Mouse (Mus musculus): ENCODE data around the gene Cyth1. TPM values are rescaled to one million over a fixed set of nuclear protein-coding genes. Genes with fewer than 3 reads are reported as not detected.
A peak's percentile ranks its signal among the peaks of the same experiment; 100 is the strongest.

Gene Cyth1
- total RNA-seq, 2 experiments from 2014 or later: 51.2 to 59.7 TPM

GRCm38 (mm10) chr11:118130534-118130933, 117.9 kb downstream of the Cyth1 start, which contains the start of gene Dnah17:
Gene Dnah17 (minus strand): TSS chr11:118130634.
- intact Hi-C loops (cut with DNase I): no loop called here

GRCm38 (mm10) chr11:118129812-118130211, 118.6 kb downstream of the Cyth1 start:
- intact Hi-C loops (cut with DNase I): no loop called here
- no peak for DNase-seq

More at GRCm38 (mm10) chr11:118130534-118130933, 117.9 kb downstream of the Cyth1 start, which contains the start of gene Dnah17:
- DNase-seq: no peak

GRCm38 (mm10) chr11:118121592-118121991, 126.8 kb downstream of the Cyth1 start:
- no peak for DNase-seq
- intact Hi-C loops (cut with DNase I): no loop called here

- intact Hi-C loops (cut with DNase I): no loop called here
- no peak for DNase-seq
Observed at GRCm38 (mm10) chr11:118118777-118119176, 129.6 kb downstream of the Cyth1 start.

- DNase-seq: no peak
- intact Hi-C loops (cut with DNase I): no loop called here
Observed at GRCm38 (mm10) chr11:118114581-118115110, 133.7 kb downstream of the Cyth1 start.

- DNase-seq: no peak
- intact Hi-C loops (cut with DNase I): no loop called here
Observed at GRCm38 (mm10) chr11:118113516-118114205, 134.7 kb downstream of the Cyth1 start.

- intact Hi-C loops (cut with DNase I): loop anchor here (1.0 to 5.0 kb wide), 2 partner anchors 132 to 233 kb away; partner anchors contain the start of gene Socs3
- DNase-seq: peak; percentile 82 to 91
Observed at GRCm38 (mm10) chr11:118104001-118104400, 144.4 kb downstream of the Cyth1 start.

- intact Hi-C loops (cut with DNase I): loop anchor here (2.0 to 5.0 kb wide), 2 partner anchors 117 to 131 kb away; partner anchors contain the start of gene Socs3
- no peak for DNase-seq
Observed at GRCm38 (mm10) chr11:118103383-118103782, 145.0 kb downstream of the Cyth1 start.

GRCm38 (mm10) chr11:118102838-118103237, 145.6 kb downstream of the Cyth1 start:
- DNase-seq: peak; percentile 89 to 96

GRCm38 (mm10) chr11:118101133-118101532, 147.3 kb downstream of the Cyth1 start:
- DNase-seq: no peak
- intact Hi-C loops (cut with DNase I): loop anchor here (5.0 kb wide), 1 partner anchor 129 kb away; the partner anchor contains the start of gene Socs3

More at GRCm38 (mm10) chr11:118102838-118103237, 145.6 kb downstream of the Cyth1 start:
- intact Hi-C loops (cut with DNase I): loop anchor here (1.0 to 5.0 kb wide), 3 partner anchors 18 to 131 kb away; partner anchors contain the start of gene Socs3

GRCm38 (mm10) chr11:118096736-118097135, 151.7 kb downstream of the Cyth1 start:
- DNase-seq: no peak
- intact Hi-C loops (cut with DNase I): no loop called here

GRCm38 (mm10) chr11:118095004-118095403, 153.4 kb downstream of the Cyth1 start:
- intact Hi-C loops (cut with DNase I): no loop called here
- DNase-seq: no peak

GRCm38 (mm10) chr11:118091002-118091670, 157.3 kb downstream of the Cyth1 start:
- no peak for DNase-seq
- intact Hi-C loops (cut with DNase I): no loop called here

- peak; percentile 46 for DNase-seq
- intact Hi-C loops (cut with DNase I): loop anchor here (5.0 to 10.0 kb wide), 3 partner anchors 217 to 316 kb away; partner anchors contain the start of genes Lgals3bp and Tha1
Observed at GRCm38 (mm10) chr11:118088896-118089295, 159.5 kb downstream of the Cyth1 start.

GRCm38 (mm10) chr11:118085961-118086360, 162.4 kb downstream of the Cyth1 start:
- no peak for DNase-seq
- intact Hi-C loops (cut with DNase I): loop anchor here (1.0 to 10.0 kb wide), 6 partner anchors 16 to 319 kb away; partner anchors contain the start of genes Lgals3bp and Tha1

- DNase-seq: peak; percentile 46 to 58
- intact Hi-C loops (cut with DNase I): loop anchor here (1.0 to 10.0 kb wide), 6 partner anchors 17 to 320 kb away; partner anchors contain the start of genes Lgals3bp and Tha1
Observed at GRCm38 (mm10) chr11:118085176-118085575, 163.2 kb downstream of the Cyth1 start.

GRCm38 (mm10) chr11:118084266-118084665, 164.1 kb downstream of the Cyth1 start:
- intact Hi-C loops (cut with DNase I): loop anchor here (2.0 to 10.0 kb wide), 4 partner anchors 137 to 321 kb away; partner anchors contain the start of gene Lgals3bp
- DNase-seq: no peak

GRCm38 (mm10) chr11:118083811-118084210, 164.6 kb downstream of the Cyth1 start:
- intact Hi-C loops (cut with DNase I): loop anchor here (2.0 to 10.0 kb wide), 4 partner anchors 137 to 321 kb away; partner anchors contain the start of gene Lgals3bp
- peak; percentile 76 to 89 for DNase-seq

- intact Hi-C loops (cut with DNase I): loop anchor here (10.0 kb wide), 2 partner anchors 293 to 323 kb away; partner anchors contain the start of gene Lgals3bp
- DNase-seq: no peak
Observed at GRCm38 (mm10) chr11:118082294-118082693, 166.1 kb downstream of the Cyth1 start.
